Mouse (Mus musculus) liver, adult 2 months (tissue): Measurements from ENCODE around the gene 4930539E08Rik. TPM values are rescaled to one million over a fixed set of nuclear protein-coding genes. Genes with fewer than 3 reads are reported as not detected.

ENCODE experiments used
- DNase-seq: peaks from one replicate; pipeline ENCODE4 v3.0.0-alpha.2; 2011; ENCODE audit warnings: low read depth, low spot score; ENCODE audit errors: extremely low read depth
- H3K27ac ChIP-seq: fragments of 200-500 bp; replicated peaks from 2 replicates; pipeline ENCODE4 v1.5.1; 2012; ENCODE audit warnings: low read depth, mild to moderate bottlenecking, control low read depth, inconsistent platforms, low read length; ENCODE audit not compliant: insufficient read depth
- H3K27me3 ChIP-seq: fragments of 200-500 bp; 2 replicates; pipeline ENCODE4 v1.6.1; 2012; ENCODE audit warnings: mild to moderate bottlenecking, moderate library complexity, low read length, inconsistent platforms; ENCODE audit not compliant: control insufficient read depth, insufficient read depth
- H3K36me3 ChIP-seq: fragments of 200-500 bp; 2 replicates; pipeline ENCODE4 v1.6.1; 2012; ENCODE audit warnings: low read length, inconsistent platforms; ENCODE audit not compliant: control insufficient read depth, insufficient read depth
- H3K4me1 ChIP-seq: fragments of 200-500 bp; 2 replicates; pipeline ENCODE4 v1.6.1; 2011; ENCODE audit warnings: low read length; ENCODE audit not compliant: control insufficient read depth, insufficient read depth
- H3K4me3 ChIP-seq: fragments of 200-500 bp; 2 replicates; pipeline ENCODE4 v1.5.1; 2011; ENCODE audit warnings: low read depth, mild to moderate bottlenecking, control low read depth, low read length, moderate library complexity; ENCODE audit not compliant: insufficient read depth
- H3K79me2 ChIP-seq: fragments of 200-500 bp; 2 replicates; pipeline ENCODE4 v1.6.1; 2012; ENCODE audit warnings: inconsistent platforms, mild to moderate bottlenecking, low read length, moderate library complexity; ENCODE audit not compliant: control insufficient read depth, insufficient read depth
- H3K9ac ChIP-seq: fragments of 200-500 bp; 2 replicates; pipeline ENCODE4 v1.6.1; 2012; ENCODE audit warnings: low read depth, mild to moderate bottlenecking, control low read depth, inconsistent platforms, low read length
- CTCF ChIP-seq: fragments of 200-500 bp; IDR thresholded peaks from 2 replicates; pipeline ENCODE4 v1.5.1; 2011; ENCODE audit warnings: low read depth, low read length, control low read depth
- POLR2A ChIP-seq: fragments of 200-500 bp; IDR thresholded peaks from 2 replicates; pipeline ENCODE4 v1.6.1; 2011; ENCODE audit warnings: low read length, control low read depth; ENCODE audit not compliant: insufficient read depth; ENCODE audit errors: extremely low read depth
- WGBS: fragments of 180-500 bp; shearing (Covaris S2); methylation state at CpG from one replicate; pipeline ENCODE4 v1.1.7; 2018; 5-methylcytosine and 5-hydroxymethylcytosine counted together
- polyA plus RNA-seq: library from polyadenylated mRNA; depleted of rRNA; stranded (reverse); fragments of >200 nt; gene quantifications from 2 replicates; pipeline ENCODE4 v1.2.3, GENCODE M21; 2012
- total RNA-seq: library from RNA; depleted of rRNA; stranded (reverse); fragments of >200 nt; gene quantifications from 2 replicates; pipeline ENCODE4 v1.2.3, GENCODE M21; 2014

The 4930539E08Rik gene
- total and polyA plus RNA-seq, 2 experiments: 0.09 to 0.10 TPM

DNA sequence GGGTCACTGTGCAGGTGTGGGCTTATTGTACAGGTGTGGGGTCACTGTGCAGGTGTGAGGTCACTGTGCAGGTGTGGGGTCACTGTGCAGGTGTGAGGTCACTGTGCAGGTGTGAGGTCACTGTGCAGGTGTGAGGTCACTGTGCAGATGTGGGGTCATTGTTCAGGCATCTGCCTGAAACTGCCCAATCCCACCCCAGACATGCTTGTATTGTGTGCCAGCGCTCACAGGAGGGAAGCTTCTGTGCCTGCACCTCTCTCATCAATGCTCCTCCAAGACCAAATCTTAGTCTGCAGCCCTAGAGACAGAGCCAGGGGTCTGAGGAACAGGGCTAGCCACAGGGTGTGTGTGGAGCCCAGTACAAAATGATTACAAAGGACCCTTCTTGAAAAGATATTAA, 1.4 kb upstream of the 4930539E08Rik start:
- Histone ChIP-seq H3K36me3 (no peaks in the 10 kb centered on the region), H3K79me2 (no peaks in the 10 kb centered on the region), H3K4me1 (peaks cover 6% of the 10 kb centered on the region), H3K27me3 (no peaks in the 10 kb centered on the region), H3K9ac (no peak overlapping the region), H3K4me3 (no peak overlapping the region), H3K27ac (no peak overlapping the region)
- no peak for DNase-seq
- TF ChIP-seq POLR2A: no peak
- TF ChIP-seq CTCF: no peak
- 100% methylated on average over 1 of the region's 1 CpGs for WGBS

DNA sequence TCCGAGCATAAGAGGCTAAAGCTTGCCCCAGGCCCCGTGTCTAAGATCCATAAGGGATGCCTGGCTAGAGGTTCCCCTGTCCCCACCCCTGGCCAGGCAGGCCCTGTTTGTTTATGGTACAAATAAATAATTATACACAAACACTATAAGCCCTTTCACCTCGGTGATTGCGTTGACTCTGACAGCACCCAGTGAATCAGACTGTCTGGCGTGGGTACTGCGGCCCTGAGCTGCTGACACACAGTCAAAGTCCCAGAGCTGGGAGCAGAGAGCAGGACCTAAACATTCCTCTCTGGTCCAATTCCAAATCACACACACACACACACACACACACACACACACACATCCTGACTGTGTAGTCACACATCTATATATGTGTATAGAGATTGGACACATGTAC, 1.2 kb downstream of the 4930539E08Rik start:
- WGBS: 48% methylated on average over 6 of the region's 6 CpGs
- TF ChIP-seq POLR2A (no peak), CTCF (no peak)
- Histone ChIP-seq H3K9ac (no peak overlapping the region), H3K27me3 (no peaks in the 10 kb centered on the region), H3K4me1 (peaks cover 10% of the 10 kb centered on the region), H3K79me2 (no peaks in the 10 kb centered on the region), H3K4me3 (no peak overlapping the region), H3K36me3 (no peaks in the 10 kb centered on the region), H3K27ac (no peak overlapping the region)
- peak; percentile 35 for DNase-seq

DNA sequence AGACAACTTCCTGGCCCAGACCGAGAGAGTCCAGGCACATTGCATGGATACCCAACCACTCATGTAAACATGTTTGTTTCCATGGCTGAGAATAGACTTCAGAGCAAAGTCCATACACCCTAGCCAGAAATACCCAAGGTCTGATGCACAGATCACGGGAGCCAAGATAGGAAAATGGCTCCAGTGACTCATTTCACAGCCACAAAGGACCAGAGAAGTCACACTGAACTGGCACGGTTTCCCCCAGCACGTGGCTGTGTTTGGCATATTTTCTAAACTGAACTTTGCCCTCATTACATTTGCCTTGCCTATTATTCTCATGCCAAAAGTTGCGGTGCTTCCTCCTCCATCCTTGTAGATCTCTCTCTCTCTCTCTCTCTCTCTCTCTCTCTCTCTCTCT, 1.9 kb downstream of the 4930539E08Rik start:
- Histone ChIP-seq H3K4me3 (no peak overlapping the region), H3K27me3 (no peaks in the 10 kb centered on the region), H3K36me3 (no peaks in the 10 kb centered on the region), H3K9ac (no peak overlapping the region), H3K27ac (no peak overlapping the region), H3K4me1 (peaks cover 10% of the 10 kb centered on the region), H3K79me2 (no peaks in the 10 kb centered on the region)
- WGBS: 15% methylated on average over 5 of the region's 5 CpGs
- no peak for TF ChIP-seq CTCF
- TF ChIP-seq POLR2A: no peak
- DNase-seq: peak; percentile 85

DNA sequence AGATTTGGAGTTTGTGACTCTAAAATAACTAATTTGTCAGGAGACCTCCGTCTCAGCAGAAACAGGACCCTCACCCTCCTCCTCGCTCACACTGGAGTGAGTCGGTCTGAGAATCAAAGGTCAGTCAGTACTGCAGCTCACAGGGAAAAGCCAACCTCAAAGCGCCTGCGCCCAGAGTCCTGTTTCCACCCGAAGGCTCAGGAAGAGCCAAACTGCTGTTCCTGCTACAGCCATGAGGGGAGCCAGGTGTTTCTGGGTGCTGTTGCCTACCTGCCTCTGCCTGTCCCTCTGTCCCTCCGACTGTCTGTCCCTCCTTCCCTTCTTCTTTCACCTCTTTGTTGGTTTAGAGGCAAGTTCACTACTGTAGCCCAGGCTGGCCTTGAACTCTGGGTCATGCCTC, 5.0 kb downstream of the 4930539E08Rik start:
- no peak overlapping the region for H3K27ac ChIP-seq
- peaks cover 10% of the 10 kb centered on the region for H3K4me1 ChIP-seq
- no peak overlapping the region for H3K9ac ChIP-seq
- WGBS: 34% methylated on average over 7 of the region's 7 CpGs
- TF ChIP-seq CTCF (peak; percentile 70), POLR2A (no peak)
- no peak overlapping the region for H3K4me3 ChIP-seq
- H3K79me2 ChIP-seq: no peaks in the 10 kb centered on the region
- no peaks in the 10 kb centered on the region for H3K36me3 ChIP-seq
- no peaks in the 10 kb centered on the region for H3K27me3 ChIP-seq
- peak; percentile 79 for DNase-seq

DNA sequence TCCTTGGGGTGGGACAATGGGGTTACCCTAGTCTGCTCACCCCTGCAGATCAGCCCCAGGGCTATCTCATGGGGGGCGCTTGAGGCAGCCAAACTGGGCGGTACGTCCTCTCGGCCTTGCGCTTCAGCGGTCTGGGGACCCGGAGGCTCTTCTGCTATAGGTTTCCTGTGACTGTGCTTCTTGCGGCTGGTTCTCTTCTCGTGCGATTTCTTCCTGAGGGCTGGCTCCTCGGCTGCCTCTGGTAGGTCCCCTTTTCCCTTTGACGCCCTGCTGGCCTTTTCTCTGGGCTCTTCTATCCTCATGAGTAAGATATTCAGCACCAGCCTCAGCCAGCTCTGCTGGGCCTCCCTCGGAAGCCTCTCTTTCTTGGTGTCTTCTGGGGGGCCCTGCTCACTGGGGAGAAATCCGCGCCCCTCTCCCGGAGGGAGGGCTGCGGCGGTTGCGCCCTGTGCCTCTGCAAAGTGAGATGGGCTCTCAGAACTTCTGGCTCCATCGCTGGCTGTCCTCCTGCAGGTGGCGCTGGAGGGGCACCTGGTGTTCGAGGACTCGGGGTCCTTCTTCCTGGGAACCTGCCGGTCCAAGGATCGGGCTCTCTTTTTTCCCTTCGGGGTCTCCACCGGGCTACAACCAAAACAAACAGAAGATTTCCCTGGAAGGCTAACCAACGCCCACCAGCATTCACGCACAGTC, 5.7 kb downstream of the 4930539E08Rik start:
- Histone ChIP-seq H3K4me3 (no peak overlapping the region), H3K79me2 (no peaks in the 10 kb centered on the region)
- DNase-seq: no peak

DNA sequence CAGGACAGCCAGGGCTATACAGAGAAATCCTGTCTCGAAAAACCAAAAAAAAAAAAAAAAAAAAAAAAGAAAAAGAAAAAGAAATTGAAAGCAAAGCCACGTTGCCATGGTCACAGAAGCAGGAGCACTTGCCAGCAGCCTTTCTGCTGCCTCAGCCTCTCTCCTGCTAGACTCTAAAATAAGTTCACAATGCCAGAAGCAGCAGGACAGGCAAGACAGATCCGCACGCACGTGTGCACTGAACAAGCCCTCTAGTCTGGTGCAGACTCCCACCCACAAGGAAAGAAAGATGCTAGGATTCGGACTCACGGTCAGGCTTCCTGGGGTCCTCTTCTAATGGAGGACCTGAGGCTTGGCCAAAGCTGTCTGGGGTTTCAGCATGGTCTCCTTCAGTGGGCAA, 7.2 kb downstream of the 4930539E08Rik start:
- H3K36me3 ChIP-seq: no peaks in the 10 kb centered on the region
- DNase-seq: no peak
- WGBS: 72% methylated on average over 7 of the region's 7 CpGs
- no peaks in the 10 kb centered on the region for H3K27me3 ChIP-seq
- H3K27ac ChIP-seq: no peak overlapping the region
- TF ChIP-seq POLR2A (no peak), CTCF (no peak)
- no peaks in the 10 kb centered on the region for H3K79me2 ChIP-seq
- H3K9ac ChIP-seq: no peak overlapping the region
- H3K4me3 ChIP-seq: no peak overlapping the region
- H3K4me1 ChIP-seq: peaks cover 6% of the 10 kb centered on the region

More for the DNA sequence above, 5.7 kb downstream of the 4930539E08Rik start:
- H3K4me1 ChIP-seq: peaks cover 10% of the 10 kb centered on the region
- TF ChIP-seq POLR2A (no peak), CTCF (peak; percentile 79)
- H3K9ac ChIP-seq: no peak overlapping the region
- H3K36me3 ChIP-seq: no peaks in the 10 kb centered on the region
- no peaks in the 10 kb centered on the region for H3K27me3 ChIP-seq
- H3K27ac ChIP-seq: no peak overlapping the region
- WGBS: 15% methylated on average over 29 of the region's 29 CpGs
